Mouse (Mus musculus): ENCODE data around the gene Tarbp1.

- TF ChIP-seq GATA1 (IDR thresholded peaks at IDR 0.05; ENCODE audit: low read length), result no peak
- no peak for TF ChIP-seq TAL1 (IDR thresholded peaks at IDR 0.05; ENCODE audit: low read length)
Measured at GRCm38 (mm10) chr8:126387566-126387965, 87.3 kb downstream of the Tarbp1 start.
